Mouse (Mus musculus): ENCODE measurements around the gene Anapc15-ps.

DNA sequence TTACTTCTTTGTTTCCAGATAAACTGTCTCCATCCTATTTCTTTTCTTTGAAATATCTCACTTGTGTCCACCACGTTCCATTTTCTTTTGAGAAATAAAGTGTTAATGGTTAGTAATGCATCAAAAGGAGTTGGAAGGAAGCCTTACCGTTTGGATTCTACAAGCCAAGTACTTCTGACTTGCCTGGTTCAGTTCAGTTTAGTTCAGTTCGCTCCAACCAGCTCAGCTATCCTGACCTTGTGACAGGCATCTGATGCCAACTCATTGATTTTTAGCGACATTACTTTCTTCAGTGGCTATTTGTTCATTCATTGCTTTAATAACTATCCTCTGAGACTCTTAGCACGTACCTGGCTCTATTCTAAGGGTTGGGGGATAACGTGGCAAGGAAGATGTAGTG lies 42.4 kb upstream of the Anapc15-ps start:
- TF ChIP-seq TAL1 (IDR thresholded peaks at IDR 0.05; ENCODE audit: low read length) (no peak), GATA1 (IDR thresholded peaks at IDR 0.05; ENCODE audit: low read length) (no peak)

All from erythroblast, embryonic 14.5 days (primary cell).